Mouse (Mus musculus) spleen, adult 12 weeks (tissue): ENCODE results near the gene Btbd9.
"Not testable (repeated sequence)": the region's sequence is repeated elsewhere in the genome, so short reads cannot be mapped to it uniquely, and the experiment has no call there.

Source experiments
- DNase-seq: peaks from one replicate; pipeline ENCODE4 v3.0.0; 2022; ENCODE audit warnings: low spot score

Gene Btbd9

GRCm38 (mm10) chr17:30512531-30512930 is 63.8 kb downstream of the Btbd9 start:
- no peak for DNase-seq

- DNase-seq: no peak
Measured at GRCm38 (mm10) chr17:30512007-30512406, 64.3 kb downstream of the Btbd9 start.

- DNase-seq: no peak
Measured at GRCm38 (mm10) chr17:30511399-30511798, 64.9 kb downstream of the Btbd9 start.

DNA sequence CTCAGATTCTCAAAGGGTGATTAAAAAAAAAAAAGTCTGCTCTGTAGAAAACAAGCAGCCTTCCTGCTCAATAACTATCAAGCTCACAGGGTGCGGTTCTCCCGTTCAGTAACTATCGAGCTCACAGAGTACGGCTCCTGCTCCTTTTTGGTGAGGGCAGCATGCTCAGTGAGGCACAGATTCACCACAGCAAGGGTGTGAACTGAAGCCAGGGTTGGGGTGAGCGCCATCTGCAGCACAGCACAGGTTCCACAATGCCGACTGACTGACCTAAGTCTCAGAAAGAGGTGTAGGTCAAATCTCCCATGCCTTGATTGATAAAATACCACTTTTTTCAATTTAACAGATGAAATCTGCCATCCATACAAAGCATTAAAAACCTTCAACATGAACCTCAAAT is 66.1 kb downstream of the Btbd9 start:
- DNase-seq: no peak

GRCm38 (mm10) chr17:30509646-30510045 is 66.6 kb downstream of the Btbd9 start:
- no peak for DNase-seq

GRCm38 (mm10) chr17:30507636-30508576 is 68.4 kb downstream of the Btbd9 start:
- DNase-seq: no peak

GRCm38 (mm10) chr17:30506916-30507315 is 69.4 kb downstream of the Btbd9 start:
- no peak for DNase-seq

DNA sequence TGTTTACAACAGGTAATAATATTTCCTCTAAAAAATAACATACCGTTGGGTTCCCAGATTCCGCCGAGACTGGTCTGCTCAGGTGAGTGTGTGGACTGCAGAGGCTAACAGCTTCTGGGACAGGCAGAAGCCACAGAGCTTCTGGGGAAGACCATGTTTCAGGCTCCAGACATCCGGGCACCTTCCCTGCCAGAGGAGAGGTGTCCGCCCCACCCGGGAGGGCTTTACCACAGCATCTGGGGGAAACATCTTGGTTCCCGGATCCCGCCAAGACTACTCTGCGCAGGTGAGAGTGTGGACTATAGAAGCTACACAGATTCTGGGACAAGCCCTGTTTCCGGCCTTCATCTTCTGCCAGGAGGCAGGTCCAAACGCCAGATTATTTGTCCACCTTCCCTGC is 76.7 kb downstream of the Btbd9 start:
- not testable (repeated sequence) for DNase-seq

GRCm38 (mm10) chr17:30498779-30499178 is 77.5 kb downstream of the Btbd9 start:
- no peak for DNase-seq

- no peak for DNase-seq
Measured at GRCm38 (mm10) chr17:30498376-30498719, 77.9 kb downstream of the Btbd9 start.

- no peak for DNase-seq
Measured at GRCm38 (mm10) chr17:30497525-30498375, 78.5 kb downstream of the Btbd9 start.

DNA sequence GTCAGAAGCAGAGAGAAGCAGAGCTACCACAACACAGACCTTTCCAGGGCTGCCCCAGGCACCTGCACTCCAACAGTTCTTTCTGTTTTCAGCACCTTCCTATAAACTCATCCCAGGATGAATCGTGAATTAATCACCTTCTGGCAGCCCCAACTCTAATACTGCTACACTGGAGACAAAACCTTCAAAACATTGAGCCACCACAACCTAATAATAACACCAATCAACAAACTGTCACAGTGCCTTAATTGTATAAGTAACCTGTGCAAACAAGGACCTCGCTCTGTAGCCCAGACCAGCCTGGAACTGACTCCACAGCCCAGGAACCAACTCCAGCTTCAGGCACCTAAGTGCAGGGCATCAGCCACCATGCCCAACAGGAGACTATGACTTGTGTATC is 80.7 kb downstream of the Btbd9 start:
- no peak for DNase-seq

DNA sequence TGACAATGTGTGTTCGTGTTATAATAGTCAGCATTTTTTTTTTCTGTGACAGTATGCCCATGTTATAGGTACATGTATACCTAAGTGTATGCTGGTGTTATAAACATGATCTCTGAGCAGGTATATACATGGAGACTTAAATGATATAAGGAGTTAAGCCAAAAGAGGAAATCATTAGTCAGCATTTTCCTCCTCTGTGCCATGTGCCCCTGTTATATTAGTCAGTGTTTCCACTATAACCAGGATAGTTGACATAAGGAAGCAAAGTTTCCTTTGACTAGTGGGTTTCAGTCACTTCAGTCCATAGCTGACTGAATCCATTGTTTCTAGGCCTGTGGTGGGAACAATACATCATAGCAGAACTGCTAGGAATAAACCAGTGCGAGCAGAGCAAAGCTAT is 81.1 kb downstream of the Btbd9 start:
- DNase-seq: no peak

DNA sequence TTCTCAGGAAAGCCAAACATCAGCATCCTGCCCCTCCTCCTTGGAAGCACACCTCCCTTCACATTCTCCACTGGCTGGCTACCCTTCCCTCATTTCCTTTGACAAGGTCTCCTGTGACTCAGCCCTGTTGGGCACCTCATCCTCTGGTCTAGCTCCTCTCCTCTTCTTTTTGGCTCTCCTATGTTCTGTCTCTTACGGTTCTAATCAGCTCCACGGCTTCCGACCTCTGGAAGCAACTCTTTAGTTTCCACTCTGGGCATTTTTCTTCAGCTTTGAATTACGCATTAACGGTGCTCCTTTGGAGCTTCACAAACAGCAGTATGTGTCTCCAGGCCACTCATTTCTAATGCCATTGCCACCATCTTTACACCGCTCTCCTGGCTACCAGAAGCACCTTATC is 82.8 kb downstream of the Btbd9 start:
- DNase-seq: no peak

- DNase-seq: no peak
Measured at GRCm38 (mm10) chr17:30492191-30492590, 84.1 kb downstream of the Btbd9 start.

DNA sequence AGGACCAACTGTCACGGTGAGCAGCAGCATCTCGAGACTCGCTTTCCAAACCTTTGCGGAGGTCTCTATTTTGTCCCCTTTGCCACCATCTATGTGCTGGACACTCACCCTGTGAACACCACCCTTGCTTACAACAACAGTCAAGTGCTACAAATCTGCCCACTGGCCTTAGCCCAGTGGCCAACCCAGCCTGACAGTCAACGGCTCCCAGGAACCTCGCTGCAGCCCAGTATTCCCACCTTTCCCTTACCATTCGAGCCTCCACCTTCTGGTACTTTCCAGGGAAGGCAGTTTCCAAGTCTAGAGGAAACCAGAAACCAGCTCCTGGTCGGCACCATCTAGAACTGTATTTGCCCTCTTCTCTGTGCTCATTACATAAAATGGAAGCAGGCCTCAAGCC is 84.7 kb downstream of the Btbd9 start:
- DNase-seq: no peak

- no peak for DNase-seq
Measured at GRCm38 (mm10) chr17:30490601-30491000, 85.7 kb downstream of the Btbd9 start.

DNA sequence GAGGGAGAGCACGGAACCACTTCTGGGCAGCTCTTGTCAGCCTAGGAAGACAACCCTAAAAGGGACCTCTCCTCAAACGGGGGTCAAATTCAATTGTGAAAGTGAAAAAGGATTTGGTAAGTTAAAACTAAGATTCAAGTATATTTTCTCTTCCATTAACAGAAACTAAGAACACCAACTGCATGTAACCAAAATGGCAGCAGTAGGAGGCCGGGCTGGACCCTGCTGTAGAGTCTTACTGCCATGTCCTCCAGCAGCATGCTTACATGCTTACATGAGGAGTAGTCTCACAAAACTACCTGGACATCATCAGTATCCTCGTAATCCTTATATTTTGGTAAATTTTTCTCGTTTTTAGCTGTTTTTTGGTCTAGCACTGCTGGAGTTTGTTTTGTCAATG is 86.2 kb downstream of the Btbd9 start:
- no peak for DNase-seq

GRCm38 (mm10) chr17:30489629-30490028 is 86.7 kb downstream of the Btbd9 start:
- no peak for DNase-seq

- DNase-seq: no peak
Measured at GRCm38 (mm10) chr17:30487695-30488094, 88.6 kb downstream of the Btbd9 start.

- no peak for DNase-seq
Measured at GRCm38 (mm10) chr17:30485067-30485854, 91.0 kb downstream of the Btbd9 start.

GRCm38 (mm10) chr17:30484446-30485066 is 91.7 kb downstream of the Btbd9 start:
- DNase-seq: no peak
